Mouse (Mus musculus) heart, postnatal 14 days (tissue): ENCODE measurements around the gene Rpl23. TPM values are rescaled to one million over a fixed set of nuclear protein-coding genes. Genes with fewer than 3 reads are reported as not detected.

Source experiments
- DNase-seq, 2 experiments: peaks; one replicate each; pipeline ENCODE4 v3.0.0; 2021 to 2022
- intact Hi-C: fragments of 180-260 bp; cut with DNase I; formaldehyde crosslinking; loops from one replicate; pipeline ENCODE4 v1.15.1; 2025
- total RNA-seq, 2 experiments: library from RNA; stranded (reverse); gene quantifications; 2 replicates each; pipeline ENCODE4 v1.2.3; 2021

Rpl23 gene
- total RNA-seq, 2 experiments from 2014 or later: 503 to 533 TPM

DNA sequence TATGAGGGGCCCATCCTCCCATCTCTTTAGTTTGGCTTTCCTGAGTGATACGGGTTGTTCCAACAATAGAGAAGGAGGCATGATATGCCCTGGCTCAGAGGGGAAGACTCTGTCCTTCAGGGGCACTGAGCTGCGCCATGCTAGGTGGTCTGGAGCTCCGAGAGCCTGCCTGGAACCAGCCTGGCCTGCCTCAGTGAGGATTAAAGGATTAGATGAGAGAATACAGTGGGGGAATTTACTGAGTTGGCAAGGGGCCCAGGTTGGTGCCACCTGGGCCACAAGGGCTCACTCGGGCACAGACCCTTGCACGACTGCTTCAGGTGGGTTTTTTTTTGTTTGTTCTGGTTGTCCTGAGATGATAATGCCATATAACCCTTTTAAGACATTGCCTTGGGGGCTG lies 33.9 kb upstream of the Rpl23 start:
- no peak for DNase-seq
- intact Hi-C loops: no loop called here

DNA sequence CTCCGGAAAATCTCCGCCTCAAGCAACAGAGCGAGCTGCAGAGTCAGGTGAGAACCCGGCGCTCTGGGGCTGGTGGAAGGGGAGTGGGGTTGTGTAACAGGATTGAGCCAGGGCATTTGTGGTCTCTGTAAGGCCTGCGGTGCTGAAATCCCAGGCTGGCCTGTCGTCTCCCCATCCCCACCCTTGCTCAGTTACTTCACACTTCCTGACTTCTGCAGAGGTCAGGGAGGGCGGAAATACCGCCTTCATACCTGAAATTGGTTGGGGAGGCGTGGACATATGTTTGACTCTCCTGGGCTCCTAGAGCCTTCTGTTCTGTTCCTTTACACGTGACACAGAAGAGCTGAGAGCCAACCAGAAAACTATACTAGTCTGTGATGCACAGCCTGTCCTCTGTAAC lies 33.5 kb upstream of the Rpl23 start:
- intact Hi-C loops: no loop called here
- no peak for DNase-seq

DNA sequence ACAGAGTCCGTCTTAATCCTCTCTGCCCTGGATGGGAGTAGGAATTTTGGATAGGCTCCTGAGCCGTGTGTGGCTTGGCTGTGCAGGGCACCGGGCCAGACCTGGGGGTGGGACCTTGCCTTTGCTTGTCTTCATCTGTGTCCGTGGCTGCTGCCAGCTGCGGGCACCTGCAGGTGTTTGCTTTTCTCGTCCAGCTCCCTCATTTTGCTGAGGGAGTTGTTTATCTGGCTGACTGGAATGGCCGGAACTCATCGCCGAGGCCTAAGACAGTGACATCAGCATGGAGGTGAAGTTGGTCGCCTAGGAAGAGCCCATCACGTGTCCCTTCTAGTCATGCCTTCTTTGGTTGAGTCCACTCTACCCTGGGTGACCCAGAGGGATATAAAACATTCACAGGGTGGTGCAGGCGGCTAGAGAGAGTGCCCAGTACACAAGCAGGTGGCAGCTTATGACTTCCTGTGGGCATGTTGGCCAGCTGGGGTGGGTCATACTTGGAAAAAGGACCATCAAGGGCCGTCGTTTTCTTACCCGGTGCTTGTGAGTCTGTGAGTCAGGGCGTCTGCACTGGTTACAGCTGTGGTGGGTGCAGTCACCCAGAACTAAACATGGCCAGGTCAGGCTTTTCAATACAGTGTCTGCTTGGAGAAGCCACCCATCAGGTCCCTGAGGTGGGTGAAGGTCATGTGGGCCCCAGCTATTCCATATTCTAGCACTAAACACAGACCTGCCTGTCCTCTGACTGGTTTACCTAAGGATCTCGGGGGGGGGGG lies 31.7 kb upstream of the Rpl23 start:
- intact Hi-C loops: no loop called here
- DNase-seq: no peak

DNA sequence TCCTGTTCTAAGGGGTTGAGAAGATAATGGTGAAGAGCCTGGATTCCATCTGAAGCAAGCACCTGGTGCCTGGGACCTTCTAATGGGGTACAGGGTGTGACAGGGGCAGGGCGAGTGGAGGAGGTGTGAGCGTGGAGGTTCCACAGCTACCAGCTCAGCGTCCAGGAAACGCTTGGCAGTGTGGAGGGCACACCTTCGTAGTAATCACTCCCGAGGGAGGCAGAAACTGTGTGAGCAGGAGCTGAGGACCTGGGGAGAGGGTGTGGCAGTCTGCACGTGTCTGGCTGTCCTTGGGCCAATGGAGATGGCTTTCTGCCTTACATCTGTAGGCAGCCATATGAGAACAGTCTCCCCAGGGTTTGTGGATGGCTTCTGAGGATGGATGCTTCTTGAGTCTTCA lies 30.8 kb upstream of the Rpl23 start:
- intact Hi-C loops: no loop called here
- no peak for DNase-seq

DNA sequence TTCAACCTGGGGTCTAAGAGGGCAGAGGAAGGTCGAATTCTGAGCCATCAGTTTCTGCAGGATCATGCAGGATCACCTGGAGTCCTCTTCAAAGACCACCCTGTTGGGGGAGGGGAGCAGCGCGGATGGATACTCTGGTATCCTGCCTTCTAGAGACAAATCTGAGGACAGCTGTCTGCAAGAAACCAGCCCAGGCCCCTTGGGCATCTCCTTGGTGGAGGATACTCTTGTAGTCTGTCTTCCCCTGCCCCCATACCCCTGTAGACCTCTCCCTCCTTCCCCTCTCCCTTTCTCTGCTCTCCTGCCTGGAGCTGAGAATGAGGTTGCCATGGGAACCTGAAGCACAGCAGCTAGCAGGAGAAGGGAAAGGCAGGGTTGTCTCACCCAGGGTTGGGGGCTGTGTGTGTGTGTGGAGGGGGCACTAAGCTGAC lies 30.3 kb upstream of the Rpl23 start:
- DNase-seq: no peak
- intact Hi-C loops: no loop called here

DNA sequence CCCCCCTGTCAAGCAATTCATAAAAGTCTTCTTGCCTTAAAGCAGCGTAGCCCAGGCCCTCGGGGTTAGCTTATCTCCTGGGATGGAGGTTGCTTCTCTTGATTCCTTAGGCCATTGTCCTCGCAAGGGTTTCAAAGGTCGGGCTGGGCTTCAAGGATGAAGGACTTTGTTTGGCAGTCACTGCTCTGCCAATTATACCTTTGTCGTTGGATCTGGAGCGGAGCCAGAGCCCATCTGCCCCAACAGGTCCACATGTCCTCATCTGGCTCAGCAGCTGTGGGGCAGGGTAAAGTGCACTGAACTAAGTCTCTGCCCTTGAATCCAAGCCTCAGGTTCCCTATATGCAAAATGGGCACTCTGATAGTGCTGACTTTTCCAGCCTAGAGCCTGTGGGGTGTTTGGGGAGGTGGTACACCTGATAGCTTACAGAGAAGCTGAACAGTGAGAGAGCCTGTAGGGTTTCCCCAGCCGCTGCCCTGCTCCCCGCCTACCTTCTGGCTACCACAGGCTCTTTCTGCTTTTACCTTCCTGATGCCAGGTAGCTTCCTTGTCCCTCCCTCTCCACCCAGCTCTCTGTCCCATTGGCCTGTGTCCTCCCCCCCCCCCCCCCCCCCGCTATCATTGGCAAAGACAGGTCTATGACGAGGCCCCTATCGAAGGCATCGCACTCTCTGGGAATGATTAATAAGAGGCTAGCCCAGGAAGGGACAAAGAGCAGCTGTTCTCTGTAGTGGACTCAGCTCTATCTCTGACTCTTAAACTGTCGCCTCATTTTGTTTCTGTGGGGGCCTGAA lies 29.5 kb upstream of the Rpl23 start:
- intact Hi-C loops: no loop called here
- DNase-seq: no peak

DNA sequence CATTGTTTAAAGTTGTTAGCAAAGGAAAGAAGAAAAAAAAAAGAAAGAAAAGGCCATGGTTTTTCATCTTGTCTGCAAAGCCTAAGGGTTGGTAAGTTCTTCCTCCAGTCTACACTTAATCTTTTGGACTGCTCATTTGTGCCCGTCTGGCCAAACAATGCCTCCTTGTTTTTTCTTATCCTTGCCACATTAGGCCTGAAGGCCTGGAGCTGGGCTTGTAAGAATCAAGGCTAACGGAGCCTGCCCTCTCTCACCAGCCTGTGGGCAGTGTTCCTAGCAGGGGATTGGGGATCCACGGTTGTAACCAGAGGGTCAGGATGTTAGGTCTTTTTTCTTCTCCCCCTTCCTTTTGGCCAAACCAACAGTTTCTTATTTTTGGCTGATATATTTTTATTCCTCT lies 28.7 kb upstream of the Rpl23 start:
- intact Hi-C loops: no loop called here
- DNase-seq: no peak

DNA sequence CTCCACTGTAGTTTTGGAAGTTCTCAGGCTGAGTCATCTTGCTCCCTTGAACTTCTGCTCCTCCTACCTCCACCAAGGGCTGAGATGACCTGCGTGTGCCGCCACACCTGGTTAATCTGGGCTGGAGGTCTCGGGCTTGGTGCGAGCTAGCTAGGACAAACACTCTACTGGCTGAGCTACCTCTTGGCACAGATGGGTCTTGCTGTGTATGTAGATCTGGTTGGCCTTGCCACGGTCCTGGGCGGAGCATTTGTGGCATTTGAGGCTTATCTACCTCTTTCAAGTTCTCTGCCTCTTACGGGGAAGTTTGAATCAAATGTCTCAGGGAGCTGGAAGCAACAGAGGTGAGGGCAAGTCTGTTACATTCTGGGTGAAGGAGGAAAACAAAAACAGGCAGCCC lies 28.1 kb upstream of the Rpl23 start:
- DNase-seq: no peak

DNA sequence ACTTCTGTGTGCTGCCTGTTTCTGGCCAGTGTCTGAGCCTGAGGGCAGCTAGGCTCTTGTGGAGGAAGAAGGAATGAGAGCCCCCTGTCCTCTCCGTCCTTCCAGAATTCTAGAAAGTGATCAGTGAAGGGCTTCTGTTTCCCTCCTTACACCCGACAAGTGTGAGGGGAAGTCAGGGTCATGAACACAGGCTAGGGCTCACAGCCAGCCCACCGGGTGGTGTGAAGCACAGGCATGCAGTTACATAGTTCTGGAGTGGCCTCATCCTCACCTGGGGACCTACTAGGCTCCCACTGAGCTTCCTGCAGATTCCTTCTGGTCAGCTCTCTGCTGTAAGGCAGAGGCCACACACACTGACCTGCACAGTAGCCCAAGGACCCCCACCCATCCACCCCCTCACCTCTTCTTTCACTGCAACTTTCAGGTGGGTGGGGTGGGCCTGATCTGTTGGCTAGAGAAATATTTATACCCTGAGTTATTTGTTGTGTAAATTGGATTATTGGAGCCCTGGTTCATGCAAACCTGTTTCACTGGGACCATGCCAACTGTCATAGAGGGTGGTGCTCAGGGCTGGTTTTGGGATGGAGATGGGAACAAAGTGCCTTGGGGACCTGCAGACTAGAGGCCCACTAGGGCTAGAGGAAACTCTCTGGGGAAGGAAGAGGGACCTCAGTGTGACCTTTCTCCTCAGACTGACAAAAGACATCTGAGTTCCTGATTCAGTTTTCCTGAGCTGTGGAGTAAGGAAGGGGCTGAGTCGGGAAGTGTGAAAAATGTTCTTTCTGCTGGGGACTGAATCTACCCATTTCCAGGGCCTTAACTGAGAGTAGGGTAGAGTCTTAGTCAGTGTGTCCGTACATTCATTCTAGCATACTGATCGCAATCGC lies 27.2 kb upstream of the Rpl23 start:
- DNase-seq: no peak

More for the DNA sequence above, 28.1 kb upstream of the Rpl23 start:
- intact Hi-C loops: no loop called here

DNA sequence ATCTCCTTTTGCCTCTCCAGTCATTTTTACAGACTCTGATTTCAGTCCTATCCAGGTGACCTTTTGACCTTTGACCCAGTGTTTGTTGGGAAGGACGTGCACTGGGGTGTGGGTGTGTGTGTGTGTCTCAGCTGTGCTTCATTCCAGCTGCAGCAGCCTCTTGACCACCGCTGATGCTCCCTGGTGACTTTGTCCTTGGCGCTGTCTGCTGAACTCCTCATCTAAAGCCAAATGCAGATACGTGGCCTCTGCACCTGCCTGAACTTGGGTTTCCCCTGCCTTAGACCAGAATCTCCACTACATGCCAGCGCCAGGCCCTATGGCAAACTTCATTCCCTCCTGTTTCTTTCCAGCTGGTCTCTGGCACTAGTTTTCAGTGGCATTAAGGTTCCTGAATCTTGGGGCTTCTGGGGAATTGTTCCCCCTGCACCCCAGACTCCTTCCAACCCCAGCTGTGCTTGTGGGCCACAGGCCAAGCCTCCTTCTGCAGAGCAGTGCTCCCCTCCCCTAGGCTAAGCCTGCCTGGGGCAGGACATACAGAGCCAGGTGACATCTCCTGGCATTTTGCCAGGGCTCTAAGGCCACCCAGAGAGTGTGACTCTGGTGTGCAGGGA lies 26.5 kb upstream of the Rpl23 start:
- intact Hi-C loops: no loop called here
- DNase-seq: peak; percentile 36 to 59

More for the DNA sequence above, 27.2 kb upstream of the Rpl23 start:
- intact Hi-C loops: no loop called here

DNA sequence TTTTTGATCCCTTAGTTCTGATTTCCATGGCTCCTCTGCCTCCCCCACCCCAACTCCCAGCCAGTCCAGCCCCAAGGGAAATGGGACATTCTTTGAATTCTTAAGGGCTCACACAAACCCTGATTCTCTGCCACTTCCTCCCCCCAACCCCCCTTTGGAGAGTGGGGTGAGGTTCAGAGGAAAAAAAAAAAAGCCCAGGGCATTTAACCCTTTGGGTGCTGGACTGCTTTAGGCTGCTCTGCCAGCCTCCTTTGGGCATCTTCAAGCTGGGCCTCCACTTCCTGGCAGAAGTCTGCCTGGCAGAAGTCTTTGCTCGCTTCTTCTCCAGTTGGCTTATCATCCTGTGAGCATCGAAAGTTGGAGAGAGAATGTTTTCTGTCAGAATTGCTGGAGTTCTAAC lies 25.9 kb upstream of the Rpl23 start:
- intact Hi-C loops: no loop called here
- DNase-seq: peak; percentile 44 to 67

DNA sequence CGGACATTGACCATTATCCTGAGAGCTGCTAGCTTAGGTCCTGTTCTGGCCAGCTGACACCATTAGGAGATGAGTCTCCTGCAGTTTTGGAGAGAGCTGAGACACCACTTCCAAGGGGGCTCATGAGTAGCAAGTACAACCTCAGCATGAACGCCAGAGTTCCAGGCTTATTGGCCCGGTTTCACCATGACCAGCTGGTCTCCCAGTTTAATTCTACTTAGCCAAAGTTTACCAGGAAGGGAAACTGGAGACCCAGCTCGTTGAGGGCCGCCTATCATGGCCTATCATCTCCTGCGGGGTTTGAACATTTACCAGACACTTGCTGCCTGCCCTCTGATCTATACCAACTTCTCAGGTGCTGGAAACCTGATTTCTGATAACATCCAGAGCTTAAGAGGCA lies 25.4 kb upstream of the Rpl23 start:
- intact Hi-C loops: no loop called here

DNA sequence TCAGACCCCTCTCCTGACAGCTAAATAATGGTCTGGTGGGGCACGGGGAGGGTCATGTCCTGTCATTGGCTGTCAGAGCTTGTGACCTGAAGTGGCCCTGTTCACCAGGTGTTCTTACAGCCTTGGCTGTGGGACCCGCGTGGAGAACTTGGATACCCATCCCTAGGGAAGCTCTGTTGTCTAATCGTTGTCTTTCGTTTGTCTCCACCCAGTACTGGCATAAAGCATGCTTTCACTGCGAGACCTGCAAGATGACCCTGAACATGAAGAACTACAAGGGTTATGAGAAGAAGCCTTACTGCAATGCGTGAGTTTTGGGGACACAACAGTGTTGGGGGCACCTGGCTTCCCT lies 24.4 kb upstream of the Rpl23 start:
- intact Hi-C loops: no loop called here
- DNase-seq: no peak

More for the DNA sequence above, 25.4 kb upstream of the Rpl23 start:
- peak; percentile 33 to 52 for DNase-seq

DNA sequence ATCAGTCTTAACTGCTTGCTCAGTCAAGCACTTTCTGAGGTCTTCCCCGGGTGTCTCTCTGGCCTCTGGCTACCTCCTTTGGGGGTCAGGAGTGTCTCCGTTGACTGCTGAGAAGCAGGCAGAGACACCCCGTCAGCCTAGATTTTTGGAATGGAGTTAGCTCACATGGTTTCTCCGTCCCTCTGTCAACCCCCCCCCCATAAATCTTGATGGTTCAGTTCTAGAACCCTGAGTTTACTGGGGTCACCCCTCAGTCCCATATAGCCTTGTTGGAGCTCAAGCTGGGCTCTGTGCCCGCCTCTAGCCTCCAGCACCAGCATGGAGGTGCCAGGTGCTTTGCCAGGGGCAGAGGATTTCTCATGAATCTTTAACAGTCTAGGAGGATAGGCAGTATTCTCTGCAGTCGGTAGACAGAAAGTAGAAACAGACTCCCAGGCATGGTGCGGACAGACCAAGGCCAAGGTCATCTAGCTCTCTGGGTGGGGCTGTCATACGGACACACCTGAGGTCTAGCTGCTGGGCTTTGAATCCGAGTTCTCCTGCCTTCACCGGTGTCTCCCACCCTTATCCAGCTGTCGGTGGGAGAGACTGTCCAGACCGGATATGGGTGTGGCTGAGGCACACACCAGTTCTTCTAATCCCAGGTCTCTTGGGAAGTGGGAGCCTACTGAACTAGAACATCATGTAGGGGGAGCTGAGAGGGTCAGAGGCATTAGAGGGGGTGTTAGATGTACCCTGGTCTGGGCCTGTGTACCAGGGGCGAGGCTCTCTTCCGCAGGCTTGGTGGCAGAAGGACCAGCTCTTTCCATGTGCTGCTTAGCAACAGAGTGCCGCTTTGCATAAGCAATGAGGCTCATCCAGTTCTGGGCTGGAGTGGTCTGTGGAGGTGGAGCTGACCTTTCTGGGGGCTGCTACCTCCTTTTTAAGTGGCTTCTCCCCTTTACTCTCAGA lies 23.7 kb upstream of the Rpl23 start:
- DNase-seq: peak; percentile 39 to 54
- intact Hi-C loops: no loop called here

DNA sequence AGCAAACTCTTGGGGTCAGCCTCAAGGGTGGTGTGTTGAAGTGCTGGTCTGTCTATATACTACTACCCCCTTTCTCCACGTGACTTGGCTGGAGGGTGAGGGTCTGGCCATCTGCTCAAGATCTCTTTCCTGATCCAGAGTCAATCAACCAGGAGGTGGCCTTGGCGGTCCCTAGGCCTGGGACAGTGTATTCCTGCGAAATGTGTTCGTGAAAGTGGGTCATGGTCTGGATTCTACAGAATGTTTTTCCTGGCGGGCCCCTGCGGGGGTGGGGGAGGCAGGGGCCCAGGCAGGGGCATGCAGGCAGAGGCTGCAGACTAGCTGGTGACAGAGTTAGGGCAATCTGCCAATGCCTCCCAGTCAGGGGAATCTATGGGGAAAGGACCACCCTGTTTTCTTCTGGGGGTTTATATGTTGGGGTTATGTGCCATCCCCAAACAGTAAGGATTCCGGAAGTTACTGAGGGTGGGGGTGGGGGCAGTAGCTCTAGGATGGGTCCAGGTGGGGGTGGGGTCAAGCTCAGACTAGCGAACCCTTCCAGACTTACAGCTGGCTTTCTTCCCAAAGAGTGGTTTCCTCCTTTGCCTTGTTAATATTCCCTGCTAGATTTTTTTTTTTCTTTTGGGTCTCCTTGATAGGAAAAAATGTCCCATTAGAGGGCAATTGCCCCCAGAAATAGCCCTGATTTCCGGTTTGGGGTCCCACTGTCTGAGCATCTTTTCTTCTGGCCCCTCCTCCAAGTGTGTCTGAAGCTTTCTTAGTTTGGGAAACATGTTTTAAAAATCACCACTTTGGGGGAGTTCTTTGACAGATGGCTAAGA lies 22.8 kb upstream of the Rpl23 start:
- intact Hi-C loops: no loop called here

DNA sequence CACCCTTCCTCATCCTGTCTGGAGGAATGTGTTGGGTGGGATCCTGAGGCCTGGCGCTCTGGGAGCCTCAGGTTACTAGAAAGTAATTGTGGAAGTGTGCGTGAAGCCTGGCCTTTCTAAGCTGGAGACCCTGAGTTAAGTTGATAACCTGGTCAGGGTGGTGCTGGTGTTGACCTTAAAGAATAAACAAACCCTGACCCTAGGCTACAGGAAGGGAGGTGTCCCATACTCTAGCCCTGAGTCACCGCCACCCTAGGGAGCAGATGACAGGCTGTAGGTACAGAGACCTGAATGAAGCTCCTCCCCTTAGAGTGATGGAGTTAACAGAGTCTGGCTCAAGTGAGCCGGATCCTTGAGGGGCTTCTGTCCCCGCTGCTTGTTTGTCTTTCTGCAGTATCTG lies 21.6 kb upstream of the Rpl23 start:
- intact Hi-C loops: no loop called here
- no peak for DNase-seq

More for the DNA sequence above, 22.8 kb upstream of the Rpl23 start:
- DNase-seq: peak; percentile 34 to 51

DNA sequence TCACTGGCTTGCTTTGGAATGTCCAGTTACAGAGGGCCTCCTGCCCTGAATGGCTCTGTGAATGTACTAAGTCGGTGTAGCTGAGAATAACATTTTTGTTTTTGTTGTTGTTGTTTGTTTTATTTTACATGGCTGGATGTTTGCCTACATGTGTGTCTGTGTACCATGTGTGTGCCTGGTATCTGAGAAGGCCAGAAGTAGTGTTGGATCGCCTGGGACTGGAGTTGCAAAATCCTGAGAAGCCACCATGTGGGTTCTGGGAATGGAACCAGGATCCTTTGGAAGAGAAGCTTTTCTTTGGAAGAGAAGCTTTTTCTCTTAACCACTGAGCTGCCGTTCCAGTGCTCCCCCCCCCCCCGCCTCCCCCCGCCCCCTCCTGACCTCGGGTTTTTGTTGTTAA lies 20.3 kb upstream of the Rpl23 start:
- intact Hi-C loops: no loop called here

DNA sequence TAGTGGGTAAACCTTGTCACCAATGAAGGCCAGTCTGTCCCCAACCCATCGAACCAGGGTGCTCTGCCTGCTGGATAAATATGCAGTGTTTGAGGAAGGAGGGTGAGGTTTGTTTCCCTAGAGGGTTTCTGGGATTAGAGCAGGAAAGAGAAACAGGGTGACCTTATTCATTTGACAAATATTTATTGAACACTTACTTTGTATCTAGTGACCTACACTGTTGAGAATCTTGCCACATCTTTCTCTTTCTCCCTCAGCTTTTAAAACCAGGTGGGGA lies 19.9 kb upstream of the Rpl23 start:
- no peak for DNase-seq
- intact Hi-C loops: no loop called here

More for the DNA sequence above, 20.3 kb upstream of the Rpl23 start:
- DNase-seq: peak in 1 of 2 experiments; percentile 28
